Mouse (Mus musculus) spleen, embryonic (tissue): Measurements from ENCODE around the gene Tbc1d2.
"Not testable (repeated sequence)": the region's sequence is repeated elsewhere in the genome, so short reads cannot be mapped to it uniquely, and the experiment has no call there.

Source experiments
- CTCF ChIA-PET: fragments of 350-600 bp; sonication (Branson Sonifier 250); formaldehyde crosslinking; loops from one replicate; lab custom pipeline; 2022; lab: Charles Lee

The Tbc1d2 gene

GRCm38 (mm10) chr4:46642924-46643675, 6.9 kb downstream of the Tbc1d2 start:
- CTCF ChIA-PET, result no interaction called here

- CTCF ChIA-PET, result no interaction called here
Measured at GRCm38 (mm10) chr4:46641283-46641682, 8.7 kb downstream of the Tbc1d2 start.

- CTCF ChIA-PET, result no interaction called here
Measured at GRCm38 (mm10) chr4:46639866-46640265, 10.1 kb downstream of the Tbc1d2 start.

DNA sequence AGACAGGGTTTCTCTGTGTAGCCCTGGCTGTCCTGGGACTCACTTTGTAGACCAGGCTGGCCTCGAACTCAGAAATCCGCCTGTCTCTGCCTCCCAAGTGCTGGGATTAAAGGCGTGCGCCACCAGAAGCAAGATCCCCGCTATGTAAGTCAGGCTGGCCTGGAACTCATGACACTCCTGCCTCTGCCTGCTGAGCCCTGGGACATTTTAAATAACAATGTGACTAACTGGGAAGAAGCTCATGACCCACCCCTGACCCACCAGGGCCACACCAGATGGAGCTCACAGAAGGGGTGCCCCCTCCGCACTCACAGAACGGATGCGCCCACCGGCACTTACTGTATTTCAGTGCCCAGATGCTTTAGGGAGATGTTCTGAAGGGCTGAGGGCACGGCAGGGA, 12.8 kb downstream of the Tbc1d2 start:
- CTCF ChIA-PET, result not testable (repeated sequence)

DNA sequence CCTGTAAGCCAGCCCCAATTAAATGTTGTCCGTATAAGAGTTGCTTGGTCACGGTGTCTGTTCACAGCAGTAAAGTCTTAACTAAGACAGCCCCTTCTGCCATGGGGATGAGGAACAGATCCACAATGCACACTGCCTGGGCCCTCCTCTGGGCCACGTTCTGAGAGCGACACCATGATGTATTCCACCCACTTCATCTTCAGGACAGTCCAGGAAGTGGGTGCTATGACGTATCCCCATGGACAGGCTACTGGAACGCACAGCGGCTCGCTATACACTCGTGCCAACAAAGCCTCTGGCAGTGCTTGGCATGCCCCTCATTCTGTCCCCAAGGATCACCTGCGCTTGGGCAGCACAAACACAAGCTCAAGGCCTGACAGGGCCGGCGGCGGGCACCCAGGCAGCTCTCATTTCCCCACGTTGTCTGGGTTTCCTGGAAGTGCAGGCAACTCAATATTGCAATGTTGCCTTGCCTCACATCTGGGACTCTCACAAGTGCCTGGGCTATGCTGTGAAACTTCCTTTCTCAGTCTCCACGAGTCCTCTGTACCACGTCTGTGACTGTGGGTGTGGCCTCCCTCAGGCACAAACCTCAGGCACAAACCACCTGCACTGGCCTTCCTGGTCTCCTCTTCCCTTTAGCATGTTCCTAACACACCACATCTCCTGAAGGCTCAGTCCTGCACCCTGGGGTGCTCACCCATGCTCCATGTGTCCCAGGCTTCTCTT, 14.1 kb downstream of the Tbc1d2 start:
- CTCF ChIA-PET, result no interaction called here

DNA sequence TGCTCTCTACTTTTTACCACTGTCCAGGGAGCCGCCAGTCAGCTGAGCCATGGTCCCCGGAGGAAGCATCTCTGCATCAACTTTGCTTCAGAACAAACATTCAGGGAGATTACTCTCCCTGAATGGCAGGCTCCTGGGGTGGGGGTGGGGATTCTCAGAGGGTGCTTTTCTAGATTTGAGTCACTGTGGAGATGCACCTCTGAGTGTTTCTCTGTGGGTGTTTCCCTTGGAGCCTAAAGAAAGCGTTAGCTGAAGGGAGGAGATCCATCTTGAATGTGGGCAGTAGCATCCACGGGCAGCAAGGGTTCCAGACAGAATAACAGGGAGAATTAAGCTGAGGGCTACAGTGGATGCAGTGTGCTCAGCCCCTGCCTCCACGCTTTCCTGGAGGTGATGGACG, 15.1 kb downstream of the Tbc1d2 start:
- CTCF ChIA-PET, result no interaction called here

DNA sequence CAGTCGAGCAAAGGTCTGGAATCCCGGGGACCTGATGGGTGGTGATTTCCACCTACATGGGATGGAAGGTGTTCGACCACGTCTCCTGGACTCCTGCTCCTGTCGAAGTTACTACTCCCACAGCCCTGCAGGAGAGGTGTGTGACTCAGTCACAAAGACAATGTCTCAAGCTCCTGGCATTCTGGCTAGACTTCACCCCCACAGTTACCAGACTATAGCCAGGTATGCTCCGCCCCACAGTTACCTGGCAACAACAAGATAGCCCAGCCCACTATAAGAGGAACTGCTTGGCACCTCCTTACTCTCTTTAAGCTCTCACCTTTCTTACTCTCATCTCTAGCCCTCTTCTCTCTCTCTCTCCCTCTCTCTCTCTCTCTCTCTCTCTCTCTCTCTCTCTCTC, 16.4 kb downstream of the Tbc1d2 start:
- CTCF ChIA-PET, result interaction anchor here (0.6 to 0.7 kb wide), 2 partner anchors 22 to 186 kb away, joined by 3 to 6 read pairs; no protein-coding TSS in a partner anchor

GRCm38 (mm10) chr4:46632465-46632864, 17.5 kb downstream of the Tbc1d2 start:
- CTCF ChIA-PET, result no interaction called here

DNA sequence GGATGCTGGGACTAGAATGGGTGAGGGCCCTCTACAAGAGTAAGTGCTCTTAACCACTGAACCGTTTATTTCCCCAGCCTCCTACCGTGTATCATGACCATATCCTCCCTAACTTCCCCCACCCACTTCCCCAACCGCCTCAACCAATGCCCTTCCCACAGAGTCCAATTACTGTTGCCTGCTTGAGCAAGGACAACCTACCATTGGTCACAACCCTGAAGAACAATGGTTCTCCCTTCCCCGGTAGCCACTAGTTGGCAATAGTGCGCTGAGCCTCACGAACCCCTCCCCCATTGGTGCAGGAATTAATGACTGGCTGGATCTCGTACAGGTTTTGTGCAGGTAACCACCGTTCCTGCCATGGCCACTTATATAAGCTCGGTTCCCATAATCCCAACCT, 19.6 kb downstream of the Tbc1d2 start:
- CTCF ChIA-PET, result no interaction called here

GRCm38 (mm10) chr4:46628873-46629272, 21.1 kb downstream of the Tbc1d2 start:
- CTCF ChIA-PET, result no interaction called here

DNA sequence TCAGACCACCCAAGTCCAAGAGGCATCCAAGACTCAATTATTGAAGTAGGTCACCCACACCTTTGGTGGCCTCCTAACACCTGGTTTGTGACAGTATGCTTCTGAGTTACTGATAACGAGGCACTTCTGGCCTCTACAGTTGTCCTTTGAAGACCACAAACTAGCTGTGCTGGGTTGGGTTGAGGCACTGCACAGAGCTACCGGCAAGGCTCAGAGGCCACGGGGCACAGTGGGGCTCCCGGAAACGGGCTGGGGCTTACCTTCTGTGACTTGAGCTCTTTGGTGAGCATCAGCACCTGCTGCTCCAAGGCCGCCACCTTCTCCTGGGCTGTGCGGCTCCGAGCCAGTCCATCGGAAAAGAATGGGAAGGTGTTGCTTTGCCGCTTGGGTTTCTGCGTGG, 21.9 kb downstream of the Tbc1d2 start:
- CTCF ChIA-PET, result no interaction called here

GRCm38 (mm10) chr4:46625101-46625500, 24.9 kb downstream of the Tbc1d2 start:
- CTCF ChIA-PET, result no interaction called here

GRCm38 (mm10) chr4:46623007-46623406, 27.0 kb downstream of the Tbc1d2 start:
- CTCF ChIA-PET, result no interaction called here

- CTCF ChIA-PET, result interaction anchor here (0.6 kb wide), 1 partner anchor 34 kb away, joined by 7 read pairs; no protein-coding TSS in a partner anchor
Measured at GRCm38 (mm10) chr4:46620946-46621345, 29.1 kb downstream of the Tbc1d2 start.

DNA sequence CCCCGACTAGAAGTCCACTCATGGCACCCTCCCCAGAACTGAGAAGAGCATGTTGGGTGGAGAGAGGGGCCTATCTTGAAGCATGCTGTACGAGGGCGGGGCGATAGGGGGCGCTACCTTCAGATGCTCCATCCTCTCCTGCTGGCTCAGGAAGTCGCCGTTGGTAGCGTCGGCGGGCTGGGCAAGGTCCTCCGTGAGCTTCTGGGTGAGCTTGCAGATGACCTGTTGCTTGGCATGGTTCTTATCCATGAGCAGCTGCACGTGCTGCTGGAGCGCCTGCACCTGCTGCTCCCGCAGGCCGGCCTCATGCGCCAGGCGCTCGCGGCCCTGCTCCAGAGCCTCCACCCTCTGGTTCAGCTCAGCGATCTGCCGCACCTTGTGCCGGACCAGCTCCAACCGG, 29.7 kb downstream of the Tbc1d2 start:
- CTCF ChIA-PET, result interaction anchor here (0.6 to 1.2 kb wide), 2 partner anchors 9 to 25 kb away, joined by 4 to 6 read pairs; no protein-coding TSS in a partner anchor

DNA sequence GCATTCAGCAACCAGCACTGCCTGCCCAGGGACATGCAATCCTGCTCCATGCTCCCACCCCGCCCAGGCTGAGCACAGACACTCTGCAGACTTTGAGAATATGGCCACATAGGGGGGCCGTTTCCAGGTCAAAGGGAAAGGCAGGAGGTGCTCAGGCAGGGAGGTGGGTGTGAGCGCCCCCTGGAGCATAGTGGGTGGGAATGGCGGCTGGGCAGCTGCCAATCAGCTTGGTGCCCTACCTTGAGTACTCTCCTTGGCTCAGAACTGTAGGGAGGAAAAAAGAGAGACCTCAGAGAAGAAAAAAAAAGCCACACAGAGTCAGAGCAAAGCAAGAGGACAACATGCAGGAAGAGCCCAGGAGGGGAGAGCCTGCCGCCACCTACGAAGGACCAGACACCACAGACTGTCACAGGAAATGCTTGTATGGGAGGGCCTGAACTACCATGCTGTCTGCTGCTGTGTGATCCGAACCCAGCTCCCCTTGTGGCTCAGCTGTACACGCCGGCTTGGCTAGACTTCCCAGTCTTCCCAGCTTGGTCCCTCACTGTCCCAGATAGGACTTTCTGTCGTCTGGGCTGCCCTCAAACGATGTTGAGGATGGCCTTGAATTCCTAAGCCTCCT, 31.7 kb downstream of the Tbc1d2 start:
- CTCF ChIA-PET, result interaction anchor here (1.1 kb wide), 1 partner anchor 12 kb away, joined by 4 read pairs; no protein-coding TSS in a partner anchor

DNA sequence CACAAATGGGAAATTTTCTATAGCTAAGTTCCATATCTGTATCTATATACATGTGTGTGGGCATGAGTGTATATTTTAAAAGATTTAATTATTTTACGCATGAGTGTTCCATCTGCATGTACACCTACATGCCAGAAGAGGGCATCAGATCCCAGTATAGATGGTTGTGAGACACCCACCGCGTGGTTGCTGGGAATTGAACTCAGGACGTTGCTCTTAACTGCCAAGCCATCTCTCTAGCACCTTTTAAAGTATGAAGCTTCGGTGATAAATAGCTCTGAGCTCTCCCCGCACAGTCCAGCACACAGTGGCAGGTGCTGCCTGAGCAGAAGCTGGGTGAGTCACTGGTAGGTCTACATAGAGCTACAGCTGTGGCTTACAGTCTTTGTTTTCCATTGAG, 32.6 kb downstream of the Tbc1d2 start:
- CTCF ChIA-PET, result interaction anchor here (0.5 to 1.3 kb wide), 4 partner anchors 9 to 92 kb away, joined by 3 to 6 read pairs (median 3); no protein-coding TSS in a partner anchor

- CTCF ChIA-PET, result no interaction called here
Measured at GRCm38 (mm10) chr4:46614641-46615040, 35.4 kb downstream of the Tbc1d2 start.

- CTCF ChIA-PET, result interaction anchor here (0.6 to 1.4 kb wide), 2 partner anchors 10 to 11 kb away, joined by 5 to 6 read pairs; no protein-coding TSS in a partner anchor
Measured at GRCm38 (mm10) chr4:46613618-46614017, 36.4 kb downstream of the Tbc1d2 start.

DNA sequence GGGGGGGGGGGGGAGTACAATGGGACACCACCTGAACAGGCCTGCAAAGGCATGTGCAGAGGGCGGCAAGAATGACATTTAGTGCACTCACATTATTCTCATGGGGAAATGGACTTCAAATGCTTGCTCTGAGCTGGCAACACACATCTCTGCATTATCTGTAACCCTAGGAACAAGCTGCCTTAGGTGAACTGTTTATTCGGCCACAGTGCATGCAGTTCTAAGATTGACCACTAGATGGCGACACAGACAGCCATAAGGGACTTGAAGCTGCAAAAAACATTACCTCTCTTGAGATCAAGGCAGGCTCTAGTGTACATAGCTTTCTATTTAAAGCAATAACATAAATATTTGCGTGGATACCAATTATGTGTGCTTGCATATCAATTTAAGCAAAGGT, 38.8 kb downstream of the Tbc1d2 start:
- CTCF ChIA-PET, result interaction anchor here (0.6 to 1.5 kb wide), 8 partner anchors 9 to 70 kb away, joined by 3 to 10 read pairs (median 4); no protein-coding TSS in a partner anchor

GRCm38 (mm10) chr4:46607601-46608000, 42.4 kb downstream of the Tbc1d2 start:
- CTCF ChIA-PET, result interaction anchor here (0.6 kb wide), 1 partner anchor 637 kb away, joined by 6 read pairs; no protein-coding TSS in a partner anchor

DNA sequence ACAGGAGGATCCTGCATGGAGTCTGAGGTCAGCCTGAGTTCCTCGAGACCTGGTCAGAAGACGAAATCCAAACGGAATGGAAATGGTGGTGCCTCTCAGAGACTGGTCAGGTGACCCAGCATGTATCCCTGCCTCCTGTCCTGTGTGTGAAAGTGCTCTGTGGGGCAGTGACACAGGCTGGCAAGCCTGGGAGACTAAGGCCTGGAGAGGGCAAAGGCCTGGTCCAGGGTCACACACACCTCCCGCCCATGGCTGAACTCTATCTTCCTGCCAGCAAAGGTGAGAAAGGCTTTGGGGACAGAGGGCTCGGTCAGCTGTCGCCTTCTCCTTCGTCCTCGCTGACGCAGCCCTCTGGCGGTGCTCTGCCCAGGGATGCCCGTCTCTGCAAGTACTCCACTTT, 44.6 kb downstream of the Tbc1d2 start:
- CTCF ChIA-PET, result no interaction called here
